Mouse (Mus musculus) neural tube, embryonic 13.5 days (tissue): ENCODE measurements around the gene Rab28. TPM values are rescaled to one million over a fixed set of nuclear protein-coding genes. Genes with fewer than 3 reads are reported as not detected.
"Not testable (repeated sequence)": the region's sequence is repeated elsewhere in the genome, so short reads cannot be mapped to it uniquely, and the experiment has no call there.

ENCODE experiments used
- ATAC-seq: fragments of 200-750 bp; cut with Nextera tagmentation; 2 replicates; pipeline ENCODE4 v1.8.0; 2017; ENCODE audit warnings: low read depth, mild to moderate bottlenecking, moderate TSS enrichment, moderate library complexity
- H3K27ac ChIP-seq: fragments of 300-500 bp; sonication (generic); replicated peaks from 2 replicates; pipeline ENCODE4 v1.5.1; 2015; ENCODE audit warnings: moderate library complexity, mild to moderate bottlenecking, inconsistent platforms
- H3K27me3 ChIP-seq: fragments of 300-500 bp; sonication (generic); 2 replicates; pipeline ENCODE4 v1.6.1; 2015; ENCODE audit warnings: mild to moderate bottlenecking, inconsistent platforms
- H3K36me3 ChIP-seq: fragments of 300-500 bp; sonication (generic); 2 replicates; pipeline ENCODE4 v1.6.1; 2015; ENCODE audit warnings: mild to moderate bottlenecking, inconsistent platforms
- H3K4me1 ChIP-seq: fragments of 300-500 bp; sonication (generic); replicated peaks from 2 replicates; pipeline ENCODE4 v1.6.1; 2015; ENCODE audit warnings: inconsistent platforms
- H3K4me2 ChIP-seq: fragments of 300-500 bp; sonication (generic); 2 replicates; pipeline ENCODE4 v1.6.1; 2015; ENCODE audit warnings: inconsistent platforms, mild to moderate bottlenecking, moderate library complexity
- H3K4me3 ChIP-seq: fragments of 300-500 bp; sonication (generic); 2 replicates; pipeline ENCODE4 v1.5.1; 2015; ENCODE audit warnings: mild to moderate bottlenecking, inconsistent platforms
- H3K9ac ChIP-seq: fragments of 300-500 bp; sonication (generic); 2 replicates; pipeline ENCODE4 v1.6.1; 2015; ENCODE audit warnings: moderate library complexity, mild to moderate bottlenecking, inconsistent platforms
- H3K9me3 ChIP-seq: fragments of 300-500 bp; sonication (generic); 2 replicates; pipeline ENCODE4 v1.6.1; 2016; ENCODE audit warnings: inconsistent platforms
- whole genome bisulfite sequencing: fragments of 180-500 bp; shearing (Covaris S2); methylation state at CpG from one replicate; pipeline ENCODE4 v1.1.7; 2015; 5-methylcytosine and 5-hydroxymethylcytosine counted together
- polyA plus RNA-seq: library from polyadenylated mRNA; unstranded; fragments of >200 nt; fragmentation: Nextera tagmentation; extraction: Ambion mirVana; gene quantifications from 2 replicates; pipeline ENCODE4 v1.2.1, GENCODE M21; 2015

Gene Rab28
- polyA plus RNA-seq, 1 experiment from 2014 or later: 68.3 TPM

DNA sequence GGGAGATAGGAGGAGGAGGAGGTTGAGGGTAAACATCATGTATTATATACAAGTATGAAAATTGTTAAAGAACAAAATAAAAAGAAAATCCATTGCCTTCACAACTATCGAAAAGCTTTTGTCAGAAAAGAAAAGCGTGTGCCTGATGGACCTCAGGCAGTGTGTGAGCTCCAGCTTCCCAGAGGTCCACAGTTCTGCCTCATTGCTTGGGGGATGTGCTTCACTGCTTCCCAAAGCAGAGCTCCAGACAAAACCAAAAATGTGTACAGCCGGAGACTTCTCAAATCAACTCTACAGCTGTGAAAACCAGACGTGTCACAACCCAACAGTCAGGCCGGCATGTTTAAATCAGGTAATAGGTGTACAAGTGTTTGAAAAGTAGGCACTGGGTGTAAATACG, 17.6 kb upstream of the Rab28 start:
- H3K4me3 ChIP-seq: no peak overlapping the region
- H3K9me3 ChIP-seq: no peaks in the 10 kb centered on the region
- 81% methylated on average over 6 of the region's 6 CpGs for WGBS
- no peak overlapping the region for H3K9ac ChIP-seq
- H3K4me2 ChIP-seq: no peak overlapping the region
- H3K4me1 ChIP-seq: no peaks in the 10 kb centered on the region
- no peak overlapping the region for H3K27ac ChIP-seq
- H3K27me3 ChIP-seq: no peaks in the 10 kb centered on the region
- H3K36me3 ChIP-seq: no peaks in the 10 kb centered on the region
- ATAC-seq: no peak

DNA sequence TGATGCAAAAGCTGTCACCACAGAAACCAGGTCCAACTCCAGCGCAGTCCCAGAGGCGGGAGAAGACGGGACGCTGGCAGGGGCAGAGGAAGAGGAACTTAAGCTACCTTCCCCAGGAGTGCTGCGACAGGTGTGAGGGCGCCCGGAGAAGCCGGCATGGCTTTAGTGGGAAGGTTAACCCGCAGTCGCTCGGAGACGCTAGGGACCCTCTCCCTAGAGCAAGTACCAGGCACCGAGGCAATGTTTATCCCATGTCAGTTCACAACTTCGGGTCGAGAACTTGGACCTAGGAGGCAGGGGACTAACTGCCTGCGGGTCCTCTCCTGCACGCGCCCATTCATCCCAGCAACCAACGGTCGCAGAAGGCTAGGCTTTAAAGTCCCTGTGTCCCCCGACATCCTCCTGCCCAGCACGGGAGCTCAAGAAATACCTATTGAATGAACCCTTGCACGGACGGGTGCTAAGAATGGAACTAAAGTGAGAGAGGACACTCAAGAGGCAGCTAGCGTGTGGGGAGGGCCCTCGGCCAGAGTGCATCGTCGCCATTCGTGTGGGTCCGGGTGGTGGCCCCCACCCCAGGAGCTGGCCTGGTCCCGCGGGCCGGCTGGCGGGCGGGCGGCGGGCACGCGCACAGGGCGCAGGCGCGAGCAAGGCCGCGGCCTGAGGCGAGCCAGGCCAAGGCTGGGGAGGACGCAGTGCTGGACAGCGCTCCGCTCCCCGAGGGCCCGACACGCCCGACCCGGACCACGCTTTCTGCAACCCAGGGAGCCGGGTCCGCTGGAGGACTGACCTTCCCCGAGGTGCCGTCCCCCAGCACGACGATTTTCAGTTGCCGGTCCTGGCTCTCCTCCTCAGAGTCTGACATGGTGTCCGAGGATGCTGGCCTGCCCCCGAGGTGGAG, 592 bp downstream of the Rab28 start:
- H3K4me1 ChIP-seq: peaks cover 23% of the 10 kb centered on the region
- no peaks in the 10 kb centered on the region for H3K27me3 ChIP-seq
- H3K9ac ChIP-seq: peak overlapping the region; percentile 90
- H3K4me3 ChIP-seq: peak overlapping the region; percentile 82
- no peaks in the 10 kb centered on the region for H3K9me3 ChIP-seq
- under 1% methylated on average over 63 of the region's 63 CpGs for WGBS
- ATAC-seq: peak; percentile 90
- H3K36me3 ChIP-seq: no peaks in the 10 kb centered on the region
- H3K27ac ChIP-seq: peak overlapping the region; percentile 91
- peak overlapping the region; percentile 99 for H3K4me2 ChIP-seq

- WGBS: 4% methylated on average over 9 of the region's 9 CpGs
- no peak overlapping the region for H3K27ac ChIP-seq
Observed at GRCm38 (mm10) chr5:41706777-41707114, 1.2 kb downstream of the Rab28 start.

GRCm38 (mm10) chr5:41701085-41701484, 6.9 kb downstream of the Rab28 start:
- ATAC-seq, H3K9ac ChIP-seq, H3K36me3 ChIP-seq, H3K4me3 ChIP-seq, H3K27me3 ChIP-seq, H3K27ac ChIP-seq, H3K9me3 ChIP-seq, H3K4me2 ChIP-seq: not testable (repeated sequence)
- H3K4me1 ChIP-seq: peaks cover 13% of the 10 kb centered on the region
- 91% methylated on average over 4 of the region's 4 CpGs for WGBS

More at GRCm38 (mm10) chr5:41706777-41707114, 1.2 kb downstream of the Rab28 start:
- H3K9ac ChIP-seq: peak overlapping the region; percentile 90
- ATAC-seq: no peak
- peaks cover 23% of the 10 kb centered on the region for H3K4me1 ChIP-seq
- H3K4me3 ChIP-seq: peak overlapping the region; percentile 82
- no peaks in the 10 kb centered on the region for H3K9me3 ChIP-seq
- H3K36me3 ChIP-seq: no peaks in the 10 kb centered on the region
- H3K27me3 ChIP-seq: no peaks in the 10 kb centered on the region
- H3K4me2 ChIP-seq: peak overlapping the region; percentile 99

DNA sequence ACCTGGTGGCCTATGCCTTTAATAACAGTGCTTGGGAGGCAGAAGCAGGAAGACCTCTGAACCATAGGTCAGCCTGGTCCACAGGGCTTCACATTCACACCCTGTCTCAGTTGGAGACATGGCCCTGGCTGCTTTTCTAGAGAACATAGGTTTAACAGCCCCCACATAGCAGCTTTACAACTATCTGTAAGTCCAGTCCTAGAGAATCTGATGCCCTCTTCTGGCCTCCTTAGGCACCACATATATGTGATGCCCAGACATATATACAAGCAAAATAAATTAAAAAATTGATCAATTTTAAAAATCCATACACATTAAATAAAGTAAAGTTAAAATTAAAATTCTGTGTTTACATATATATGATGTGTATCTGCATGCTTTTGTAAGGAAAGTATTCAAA, 10.0 kb downstream of the Rab28 start:
- Histone ChIP-seq H3K27me3 (no peaks in the 10 kb centered on the region), H3K9ac (no peak overlapping the region), H3K4me2 (no peak overlapping the region), H3K4me3 (no peak overlapping the region), H3K27ac (no peak overlapping the region), H3K9me3 (no peaks in the 10 kb centered on the region), H3K4me1 (no peaks in the 10 kb centered on the region), H3K36me3 (peaks cover 3% of the 10 kb centered on the region; the same call in 1 of the 2 replicates)
- ATAC-seq: no peak

- Histone ChIP-seq H3K27me3 (no peaks in the 10 kb centered on the region), H3K4me2 (no peak overlapping the region)
- no peak for ATAC-seq
Observed at GRCm38 (mm10) chr5:41685016-41685415, 22.9 kb downstream of the Rab28 start.

GRCm38 (mm10) chr5:41683976-41684375, 24.0 kb downstream of the Rab28 start:
- no peak overlapping the region for H3K9ac ChIP-seq
- H3K4me3 ChIP-seq: no peak overlapping the region
- H3K4me2 ChIP-seq: no peak overlapping the region
- H3K27ac ChIP-seq: no peak overlapping the region
- no peaks in the 10 kb centered on the region for H3K9me3 ChIP-seq
- H3K4me1 ChIP-seq: no peaks in the 10 kb centered on the region
- ATAC-seq: no peak
- no peaks in the 10 kb centered on the region for H3K27me3 ChIP-seq
- peaks cover 10% of the 10 kb centered on the region; the same call in 1 of the 2 replicates for H3K36me3 ChIP-seq
- 96% methylated on average over 2 of the region's 2 CpGs for WGBS

More at GRCm38 (mm10) chr5:41685016-41685415, 22.9 kb downstream of the Rab28 start:
- Histone ChIP-seq H3K9me3 (no peaks in the 10 kb centered on the region), H3K9ac (no peak overlapping the region), H3K4me1 (no peaks in the 10 kb centered on the region), H3K27ac (no peak overlapping the region), H3K4me3 (no peak overlapping the region), H3K36me3 (peaks cover 10% of the 10 kb centered on the region; the same call in 1 of the 2 replicates)

DNA sequence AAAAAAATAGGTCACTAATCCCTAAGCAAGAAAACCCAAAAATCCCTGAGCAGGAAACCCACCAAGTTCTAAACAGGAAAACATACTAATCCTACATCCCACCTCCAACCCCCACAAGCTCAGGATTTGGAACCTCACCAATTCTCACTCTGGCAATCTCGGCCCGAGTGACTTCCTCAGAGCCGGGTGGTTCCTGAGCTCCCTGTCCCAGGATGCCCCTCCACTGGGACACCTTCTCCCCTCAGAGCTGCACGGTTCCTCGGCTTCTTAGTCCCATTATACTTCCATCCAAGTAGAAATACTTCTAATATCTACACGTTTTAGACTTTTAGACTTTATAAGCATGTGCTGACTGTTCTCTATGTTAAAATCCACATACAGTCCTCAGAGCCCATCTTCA, 41.9 kb downstream of the Rab28 start:
- no peak overlapping the region for H3K27ac ChIP-seq
- no peaks in the 10 kb centered on the region for H3K36me3 ChIP-seq
- 88% methylated on average over 6 of the region's 6 CpGs for WGBS
- H3K4me1 ChIP-seq: no peaks in the 10 kb centered on the region
- H3K27me3 ChIP-seq: no peaks in the 10 kb centered on the region
- H3K9me3 ChIP-seq: no peaks in the 10 kb centered on the region
- no peak overlapping the region for H3K4me2 ChIP-seq
- H3K9ac ChIP-seq: no peak overlapping the region
- ATAC-seq: no peak
- H3K4me3 ChIP-seq: no peak overlapping the region

GRCm38 (mm10) chr5:41636793-41637192, 71.2 kb downstream of the Rab28 start:
- no peaks in the 10 kb centered on the region for H3K27me3 ChIP-seq
- H3K4me1 ChIP-seq: no peaks in the 10 kb centered on the region
- H3K9ac ChIP-seq: no peak overlapping the region
- H3K4me2 ChIP-seq: no peak overlapping the region
- 90% methylated on average over 2 of the region's 2 CpGs for WGBS
- ATAC-seq: no peak
- no peak overlapping the region for H3K4me3 ChIP-seq
- peaks cover 5% of the 10 kb centered on the region; the same call in 1 of the 2 replicates for H3K9me3 ChIP-seq
- H3K27ac ChIP-seq: no peak overlapping the region
- no peaks in the 10 kb centered on the region for H3K36me3 ChIP-seq

DNA sequence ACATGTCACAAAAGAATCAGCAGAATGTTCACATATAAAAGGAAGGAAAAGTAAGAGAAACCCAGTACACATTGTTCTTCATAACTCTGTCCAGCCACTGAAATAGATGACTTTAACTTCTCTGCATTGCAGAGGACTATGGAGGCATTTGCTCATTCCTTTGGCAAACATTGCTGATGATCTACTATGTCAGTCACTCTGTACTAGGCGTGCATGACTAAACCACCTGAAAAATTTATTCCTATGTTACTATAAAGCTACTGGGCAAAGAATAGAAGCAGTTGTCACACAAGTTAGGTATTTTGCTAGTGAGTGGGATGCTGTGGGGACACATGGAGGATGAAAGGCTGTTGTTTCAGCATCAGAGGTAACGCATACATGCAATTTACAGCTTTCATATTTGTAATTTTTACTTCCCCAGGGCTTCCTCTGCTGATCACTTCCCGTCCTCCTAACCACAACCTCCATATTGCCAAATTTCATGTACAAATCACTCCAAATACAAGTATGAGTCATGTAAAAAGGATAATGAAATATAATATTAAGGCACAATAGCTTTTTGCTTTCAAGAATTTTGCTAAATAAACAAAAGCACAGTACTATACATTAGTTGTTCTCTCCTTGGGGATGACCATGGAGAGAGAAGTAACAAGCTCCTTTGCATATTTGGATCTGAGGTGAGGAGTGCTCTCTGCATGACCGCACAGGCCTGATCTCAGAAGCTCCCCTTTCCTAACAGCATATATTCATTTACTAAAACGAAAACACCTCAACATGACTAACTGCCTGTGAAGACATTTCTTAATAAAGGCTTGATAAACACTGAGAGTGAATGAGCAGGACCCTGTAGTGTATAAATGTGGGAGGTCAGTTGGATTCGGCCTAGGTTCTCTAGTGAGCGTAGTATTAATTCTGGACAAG, 80.5 kb downstream of the Rab28 start:
- Histone ChIP-seq H3K9ac (no peak overlapping the region), H3K4me3 (no peak overlapping the region), H3K27me3 (no peaks in the 10 kb centered on the region), H3K27ac (no peak overlapping the region), H3K4me2 (no peak overlapping the region), H3K9me3 (no peaks in the 10 kb centered on the region), H3K36me3 (0 out of 2 replicates have a peak, but pooled peaks cover 3% of the 10 kb centered on the region), H3K4me1 (no peaks in the 10 kb centered on the region)
- 92% methylated on average over 7 of the region's 7 CpGs for WGBS
- ATAC-seq: no peak

GRCm38 (mm10) chr5:41625544-41625943, 82.4 kb downstream of the Rab28 start:
- 71% methylated on average over 7 of the region's 7 CpGs for WGBS
- Histone ChIP-seq H3K4me2 (no peak overlapping the region), H3K27ac (no peak overlapping the region), H3K27me3 (no peaks in the 10 kb centered on the region), H3K9me3 (no peaks in the 10 kb centered on the region), H3K4me1 (no peaks in the 10 kb centered on the region), H3K9ac (no peak overlapping the region), H3K36me3 (0 out of 2 replicates have a peak, but pooled peaks cover 3% of the 10 kb centered on the region), H3K4me3 (no peak overlapping the region)
- ATAC-seq: no peak

DNA sequence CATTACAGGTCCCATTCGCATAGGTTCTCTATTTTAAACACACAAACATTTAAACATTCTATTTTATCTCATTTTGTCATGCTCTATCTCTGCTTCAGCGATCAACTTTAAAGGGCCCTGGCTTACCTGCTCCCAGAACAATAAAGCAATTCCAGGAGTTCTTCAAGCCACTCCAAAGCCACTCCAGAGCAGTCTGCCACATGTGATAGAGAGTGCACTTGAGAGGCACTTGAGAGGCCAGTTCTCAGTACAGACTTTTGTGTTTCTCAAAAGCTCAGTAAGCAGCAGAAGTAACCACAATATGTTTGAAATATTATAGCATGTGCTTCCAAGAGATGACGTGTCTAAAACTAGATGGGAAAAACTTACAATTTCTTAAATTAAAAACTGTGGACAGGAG, 86.2 kb downstream of the Rab28 start:
- no peak overlapping the region for H3K4me3 ChIP-seq
- WGBS: 96% methylated on average over 3 of the region's 3 CpGs
- H3K36me3 ChIP-seq: 0 out of 2 replicates have a peak, but pooled peaks cover 3% of the 10 kb centered on the region
- no peak overlapping the region for H3K9ac ChIP-seq
- H3K27ac ChIP-seq: no peak overlapping the region
- no peak for ATAC-seq
- no peak overlapping the region for H3K4me2 ChIP-seq
- no peaks in the 10 kb centered on the region for H3K27me3 ChIP-seq
- H3K9me3 ChIP-seq: no peaks in the 10 kb centered on the region
- H3K4me1 ChIP-seq: no peaks in the 10 kb centered on the region
